Mouse (Mus musculus) limb, embryonic 14.5 days (tissue): ENCODE measurements around the gene Pdgfb. TPM values are rescaled to one million over a fixed set of nuclear protein-coding genes. Genes with fewer than 3 reads are reported as not detected.
A peak's percentile ranks its signal among the peaks of the same experiment; 100 is the strongest.

Experiments
- ATAC-seq: fragments of 200-750 bp; cut with Nextera tagmentation; 2 replicates; pipeline ENCODE4 v1.8.0; 2017; ENCODE audit warnings: low read depth, moderate number of reproducible peaks, moderate TSS enrichment; ENCODE audit not compliant: low FRiP score
- DNase-seq: peaks from one replicate; pipeline ENCODE4 v3.0.0-alpha.2; 2015; ENCODE audit warnings: low spot score
- H3K27ac ChIP-seq: fragments of 300-500 bp; sonication (generic); replicated peaks from 2 replicates; pipeline ENCODE4 v1.5.1; 2014; ENCODE audit warnings: low read depth, mild to moderate bottlenecking, low read length, moderate library complexity, mixed read lengths
- H3K27me3 ChIP-seq: fragments of 300-500 bp; sonication (generic); 2 replicates; pipeline ENCODE4 v1.6.1; 2014; ENCODE audit warnings: low read length, mixed read lengths; ENCODE audit not compliant: control insufficient read depth, insufficient read depth
- H3K36me3 ChIP-seq: fragments of 300-500 bp; sonication (generic); 2 replicates; pipeline ENCODE4 v1.6.1; 2014; ENCODE audit warnings: mild to moderate bottlenecking, low read length, moderate library complexity, mixed read lengths; ENCODE audit not compliant: control insufficient read depth, insufficient read depth
- H3K4me1 ChIP-seq: fragments of 300-500 bp; sonication (generic); 2 replicates; pipeline ENCODE4 v1.6.1; 2014; ENCODE audit warnings: antibody characterized with exemption, low read length, mixed read lengths; ENCODE audit not compliant: control insufficient read depth, insufficient read depth
- H3K4me2 ChIP-seq: fragments of 300-500 bp; sonication (generic); replicated peaks from 2 replicates; pipeline ENCODE4 v1.6.1; 2014; ENCODE audit warnings: low read depth, mild to moderate bottlenecking, low read length, moderate library complexity; ENCODE audit not compliant: severe bottlenecking
- H3K4me3 ChIP-seq: fragments of 300-500 bp; sonication (generic); replicated peaks from 2 replicates; pipeline ENCODE4 v1.5.1; 2014; ENCODE audit warnings: low read length
- H3K9ac ChIP-seq: fragments of 300-500 bp; sonication (generic); 2 replicates; pipeline ENCODE4 v1.6.1; 2014; ENCODE audit warnings: mild to moderate bottlenecking, low read depth, low read length, moderate library complexity; ENCODE audit not compliant: severe bottlenecking
- H3K9me3 ChIP-seq: fragments of 300-500 bp; sonication (generic); 2 replicates; pipeline ENCODE4 v1.6.1; 2016; ENCODE audit warnings: low read length; ENCODE audit not compliant: control insufficient read depth
- POLR2A ChIP-seq: fragments of 200-500 bp; IDR thresholded peaks from 2 replicates; pipeline ENCODE4 v1.8.0; 2012; ENCODE audit warnings: inconsistent platforms, mild to moderate bottlenecking, moderate library complexity, borderline replicate concordance; ENCODE audit not compliant: insufficient read depth, insufficient read length; ENCODE audit errors: extremely low read depth
- WGBS: fragments of 180-500 bp; shearing (Covaris S2); extraction: QIAGEN DNeasy Blood & Tissue Kit; methylation state at CpG from one replicate; pipeline ENCODE4 v1.1.7; 2014; 5-methylcytosine and 5-hydroxymethylcytosine counted together
- polyA plus RNA-seq, 2 experiments: library from polyadenylated mRNA; depleted of rRNA in 1 of 2; stranded (reverse) in 1 of 2; unstranded in 1 of 2; fragments of >200 nt; fragmentation: Nextera tagmentation in 1 of 2; extraction: Ambion mirVana in 1 of 2; gene quantifications; 2 replicates each; pipeline versions ENCODE4 v1.2.1 to v1.2.3; 2012 to 2014

The Pdgfb gene
- polyA plus RNA-seq, 2 experiments: 4.2 to 15.4 TPM

DNA sequence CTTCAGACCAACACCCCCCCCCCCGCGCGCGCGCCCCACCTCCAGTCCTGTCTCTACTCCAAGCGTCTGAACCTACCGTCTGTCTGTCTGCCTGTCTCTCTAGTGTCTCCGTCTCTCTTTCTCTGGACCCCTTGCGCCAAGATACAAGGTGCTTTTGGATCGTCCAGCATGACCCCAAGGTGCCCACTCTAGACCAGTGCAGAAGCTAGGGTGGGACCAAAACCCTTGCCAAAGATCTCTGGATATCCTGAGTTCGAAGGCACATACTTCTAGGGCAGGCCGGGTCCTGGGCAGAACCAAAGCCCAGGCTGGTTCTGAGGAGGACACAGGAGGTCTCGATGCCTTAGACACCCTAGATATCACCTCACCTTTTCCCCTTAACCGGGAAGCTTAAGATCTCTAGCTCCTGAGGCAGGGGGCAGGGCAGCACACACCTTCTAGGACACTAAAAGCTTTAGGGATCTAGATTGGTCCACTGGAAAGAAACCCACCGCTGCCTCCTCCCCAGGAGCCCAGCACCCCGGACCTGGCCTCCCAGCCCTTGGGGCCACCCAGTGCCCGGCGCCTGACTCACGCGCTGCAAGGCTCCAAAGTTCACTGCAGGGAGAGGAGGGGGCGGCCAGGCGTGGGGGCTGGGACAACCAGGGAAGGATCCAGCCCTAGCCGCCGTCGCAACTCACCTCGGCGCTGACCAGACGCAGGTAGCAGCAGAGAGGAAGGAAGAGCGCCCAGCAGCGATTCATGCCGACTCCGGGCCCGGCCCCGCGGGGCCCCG is 1.3 kb downstream of the Pdgfb start:
- no peaks in the 10 kb centered on the region for H3K9me3 ChIP-seq
- H3K4me2 ChIP-seq: peak overlapping the region; percentile 99
- no peak for ATAC-seq
- H3K9ac ChIP-seq: peak overlapping the region; percentile 69
- 3% methylated on average over 20 of the region's 36 CpGs for WGBS
- peaks cover 19% of the 10 kb centered on the region; the same call in 1 of the 2 replicates for H3K4me1 ChIP-seq
- no peaks in the 10 kb centered on the region for H3K36me3 ChIP-seq
- H3K27me3 ChIP-seq: peaks cover 58% of the 10 kb centered on the region
- peak overlapping the region; percentile 61 for H3K4me3 ChIP-seq
- DNase-seq: no peak
- H3K27ac ChIP-seq: no peak overlapping the region
- TF ChIP-seq POLR2A: no peak

GRCm38 (mm10) chr15:80012527-80013201 is 2.1 kb downstream of the Pdgfb start:
- no peak for TF ChIP-seq POLR2A
- 1% methylated on average over 46 of the region's 60 CpGs for WGBS
- Histone ChIP-seq H3K36me3 (no peaks in the 10 kb centered on the region), H3K9me3 (no peaks in the 10 kb centered on the region), H3K9ac (peak overlapping the region; percentile 69), H3K27ac (0 out of 2 replicates have a peak overlapping the region, but pooled peaks have one; percentile 33), H3K4me1 (peaks cover 19% of the 10 kb centered on the region; the same call in 1 of the 2 replicates), H3K27me3 (peaks cover 58% of the 10 kb centered on the region), H3K4me2 (peak overlapping the region; percentile 99), H3K4me3 (peak overlapping the region; percentile 61)
- DNase-seq (peak; percentile 32), ATAC-seq (peak; percentile 54)

DNA sequence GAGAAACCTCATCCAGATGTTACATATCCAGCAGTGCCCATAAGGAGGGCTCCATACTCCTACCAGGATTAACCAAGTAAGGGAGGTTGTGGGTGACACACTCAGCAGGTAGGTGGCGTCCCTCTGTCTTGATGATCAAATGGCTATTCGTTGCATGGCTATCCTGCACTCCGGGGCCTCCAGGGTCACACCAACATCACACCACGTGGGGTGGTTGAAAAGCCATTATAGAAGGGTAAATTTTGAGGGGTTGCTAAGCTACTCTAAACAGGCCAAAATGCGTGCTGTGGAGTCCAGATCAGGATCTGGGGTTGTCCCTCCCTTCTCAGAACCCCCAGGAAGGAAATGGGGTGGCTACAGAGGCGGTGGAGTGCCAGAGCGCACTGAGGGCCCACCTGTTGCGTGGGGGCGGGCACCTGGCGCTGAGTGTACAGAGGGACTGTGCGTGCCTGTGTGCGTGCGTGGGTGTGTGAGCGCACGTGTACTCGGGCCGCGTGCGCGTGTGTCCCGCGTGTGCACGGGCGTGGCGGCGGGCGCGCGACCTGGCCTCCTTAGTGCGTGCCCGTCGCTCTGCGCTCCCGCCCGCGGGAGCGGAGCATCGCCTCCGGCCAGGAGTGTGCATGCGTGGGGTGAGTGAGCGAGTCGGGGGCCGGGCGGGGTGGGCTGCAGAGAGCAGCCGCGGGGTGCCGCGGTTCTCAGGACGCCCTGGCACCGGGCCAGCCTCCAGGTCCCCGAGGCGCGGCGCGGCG is 2.8 kb downstream of the Pdgfb start:
- Histone ChIP-seq H3K36me3 (no peaks in the 10 kb centered on the region), H3K27me3 (peaks cover 55% of the 10 kb centered on the region), H3K4me1 (peaks cover 19% of the 10 kb centered on the region; the same call in 1 of the 2 replicates), H3K9ac (peak overlapping the region; percentile 69), H3K27ac (no peak overlapping the region), H3K4me3 (peak overlapping the region; percentile 61), H3K9me3 (no peaks in the 10 kb centered on the region), H3K4me2 (peak overlapping the region; percentile 99)
- peak; percentile 51; the same call in 1 of the 2 replicates for ATAC-seq
- peak; percentile 45 for DNase-seq
- no peak for TF ChIP-seq POLR2A
- 1% methylated on average over 40 of the region's 56 CpGs for WGBS

GRCm38 (mm10) chr15:80011194-80011593 is 3.6 kb downstream of the Pdgfb start:
- no peak overlapping the region for H3K27ac ChIP-seq
- H3K9me3 ChIP-seq: no peaks in the 10 kb centered on the region
- H3K9ac ChIP-seq: no peak overlapping the region
- H3K4me2 ChIP-seq: peak overlapping the region; percentile 99; the same call in 1 of the 2 replicates
- WGBS: 32% methylated on average over 6 of the region's 6 CpGs
- H3K4me1 ChIP-seq: peaks cover 19% of the 10 kb centered on the region; the same call in 1 of the 2 replicates
- DNase-seq: no peak
- no peaks in the 10 kb centered on the region for H3K36me3 ChIP-seq
- TF ChIP-seq POLR2A: no peak
- peak overlapping the region; percentile 61 for H3K4me3 ChIP-seq
- peaks cover 53% of the 10 kb centered on the region for H3K27me3 ChIP-seq
- no peak for ATAC-seq

- DNase-seq (no peak), ATAC-seq (no peak)
- TF ChIP-seq POLR2A: no peak
- H3K27me3 ChIP-seq: peaks cover 43% of the 10 kb centered on the region
- no peak overlapping the region for H3K4me2 ChIP-seq
- no peaks in the 10 kb centered on the region for H3K36me3 ChIP-seq
- H3K9me3 ChIP-seq: no peaks in the 10 kb centered on the region
- H3K27ac ChIP-seq: no peak overlapping the region
- WGBS: 28% methylated on average over 7 of the region's 7 CpGs
- H3K4me3 ChIP-seq: no peak overlapping the region
- H3K9ac ChIP-seq: no peak overlapping the region
- peaks cover 19% of the 10 kb centered on the region; the same call in 1 of the 2 replicates for H3K4me1 ChIP-seq
Measured at GRCm38 (mm10) chr15:80010182-80010558, 4.6 kb downstream of the Pdgfb start.
